ENCODE assay signal across 8 mouse cellular contexts in the genomic region with DNA sequence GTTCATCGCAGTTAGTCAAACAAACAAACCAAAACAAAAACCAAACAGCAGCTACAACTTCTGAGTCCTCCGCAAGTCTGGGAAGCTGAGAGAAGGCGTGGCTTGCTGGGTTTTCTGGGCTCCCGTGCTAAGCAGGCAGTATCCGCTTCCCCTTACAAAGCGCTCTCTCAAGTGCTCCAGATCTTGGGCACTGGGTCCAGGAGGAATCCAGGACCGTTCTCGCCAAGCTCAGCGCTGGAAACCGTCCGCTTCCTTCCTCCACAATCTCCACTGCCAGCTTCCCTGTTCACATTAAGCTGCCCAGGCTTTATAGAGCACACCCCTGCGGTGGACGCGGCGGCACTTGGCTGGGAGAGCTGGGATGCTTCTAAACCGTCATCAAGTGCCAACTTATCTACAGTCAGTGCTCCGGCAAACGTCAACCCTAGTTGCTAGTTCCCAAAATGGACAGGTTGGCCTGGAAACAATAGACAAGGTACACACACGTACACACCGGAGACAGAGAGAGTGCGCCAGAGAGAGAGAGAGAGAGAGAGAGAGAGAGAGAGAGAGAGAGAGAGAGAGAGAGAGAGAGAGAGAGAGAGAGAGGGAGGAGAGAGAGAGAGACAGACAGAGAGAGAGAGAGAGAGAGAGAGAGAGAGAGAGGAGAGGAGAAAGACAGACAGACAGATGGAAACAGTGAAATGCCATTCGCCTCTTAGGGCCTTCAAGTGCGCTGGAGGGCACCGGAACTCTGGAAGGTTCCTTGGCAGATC. TPM values are rescaled to one million over a fixed set of nuclear protein-coding genes. Genes with fewer than 3 reads are reported as not detected.
DNase-seq lines count a peak whose midpoint lies in the region; ATAC-seq lines count a peak whose summit lies in the region.

No protein-coding gene starts in this region.

- WGBS in hindbrain, embryonic 16.5 days, result 0% methylated on average over 24 of the region's 24 CpGs

- peak; percentile 28 for ATAC-seq in hindbrain, embryonic 16.5 days

- no peaks in the 10 kb centered on the region for H3K27me3 ChIP-seq in hindbrain, embryonic 16.5 days (replicated peaks; ENCODE audit: control insufficient read depth, insufficient read depth, low read length)

- peak overlapping the region; percentile 92 for H3K9ac ChIP-seq in hindbrain, embryonic 16.5 days (ENCODE audit: low read depth, low read length)

- H3K36me3 ChIP-seq in hindbrain, embryonic 16.5 days (ENCODE audit: control insufficient read depth, insufficient read depth, low read length), result no peaks in the 10 kb centered on the region

- peak overlapping the region; percentile 93 for H3K27ac ChIP-seq in hindbrain, embryonic 16.5 days (ENCODE audit: low read depth, low read length)

- H3K4me3 ChIP-seq in hindbrain, embryonic 16.5 days (ENCODE audit: low read length), result peak overlapping the region; percentile 95

- H3K9me3 ChIP-seq in hindbrain, embryonic 16.5 days (ENCODE audit: control insufficient read depth, low read length), result no peaks in the 10 kb centered on the region

- H3K4me2 ChIP-seq in hindbrain, embryonic 16.5 days (ENCODE audit: low read length), result peak overlapping the region; percentile 68

- H3K4me1 ChIP-seq in hindbrain, embryonic 16.5 days (ENCODE audit: control insufficient read depth, insufficient read depth, low read depth, low read length), result peaks cover 16% of the 10 kb centered on the region

- DNase-seq in ZHBTc4 (ENCODE audit: low read depth, low spot score), result peak; percentile 70
- DNase-seq in cerebellum, postnatal 4 days (ENCODE audit: low spot score in 2 of 2), result peak; percentile 32 to 61
- DNase-seq in gastrocnemius, adult 18-20 months (ENCODE audit: low spot score), result peak; percentile 69
- peak; percentile 41 to 65 for DNase-seq in left cerebral cortex, adult 18-20 months (ENCODE audit: low spot score in 2 of 2)
- peak; percentile 68 to 70 for DNase-seq in lung, postnatal 4 days
- DNase-seq in retina, postnatal 1 day, result peak; percentile 81
- peak; percentile 62 for DNase-seq in thymus, postnatal 4 days

RNA-seq across cellular contexts. Expression of gene Siah2, which starts 1.4 kb away (rescaled TPM):
- total RNA-seq in gastrocnemius, adult 18-20 months (2021), result 10 to 100 TPM in 1 of 2 experiments, 1 to 10 TPM in 1; 8.4 to 17.8 TPM
- 8.4 and 10.4 TPM in 2 replicates for polyA plus RNA-seq in hindbrain, embryonic 16.5 days (2015; fragmentation: Nextera tagmentation; extraction: Ambion mirVana)
- 10 to 100 TPM; 21.4 to 22.4 TPM for total RNA-seq in left cerebral cortex, adult 18-20 months (2021)

RNA-seq across cellular contexts. Expression of gene Erich6, which starts 53.8 kb away (rescaled TPM):
- total RNA-seq in gastrocnemius, adult 18-20 months (2021), result not detected
- 0.15 and 0.31 TPM in 2 replicates for polyA plus RNA-seq in hindbrain, embryonic 16.5 days (2015; fragmentation: Nextera tagmentation; extraction: Ambion mirVana)
- total RNA-seq in left cerebral cortex, adult 18-20 months (2021), result 1 to 10 TPM in 1 of 2 experiments, under 1 TPM in 1; 0.95 to 1.3 TPM

Comparison
In these comparisons a context has a peak if more than half of its experiments do, and no peak if none do; other contexts are left out.
1. Peak in every context shown above with its lines: DNase-seq, ATAC-seq, H3K4me3 ChIP-seq and H3K27ac ChIP-seq.